Mouse (Mus musculus): ENCODE measurements at regions not wholly inside any gene's neighbourhood (a gene's known extent, or its start where the extent isn't known, plus 50 kb on each side); places are given as distances from the start of the nearest gene placed in this dataset.

DNA sequence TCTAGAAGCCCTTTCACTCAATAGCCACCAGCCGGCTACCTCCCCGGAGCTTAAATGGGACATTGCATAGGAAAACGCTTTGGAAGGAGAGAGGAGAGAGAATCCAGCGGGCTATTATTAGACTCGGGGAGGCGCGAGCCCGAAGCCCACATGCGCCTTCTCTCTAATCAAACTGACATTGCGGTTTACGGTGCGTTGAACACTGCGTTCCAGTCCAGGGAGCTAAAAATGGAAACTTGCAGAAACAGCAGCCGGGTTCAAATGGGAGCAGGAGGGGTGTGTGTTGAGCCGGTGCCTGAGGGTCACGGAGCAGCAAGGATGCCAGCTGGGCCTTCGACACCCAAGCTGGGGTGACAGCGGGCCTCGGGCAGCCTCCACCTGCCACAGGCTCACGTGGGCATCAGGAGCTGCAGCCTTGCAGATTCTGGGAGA is 115.1 kb downstream of the Suds3 start:
- TF ChIP-seq SRF (IDR thresholded peaks at IDR 0.05; ENCODE audit: control insufficient read depth, insufficient read length, low read depth), result no peak
- no peak for TF ChIP-seq TCF12 (IDR thresholded peaks at IDR 0.05; ENCODE audit: insufficient read depth, poor library complexity, severe bottlenecking)

Measured in myocyte (in vitro differentiated cells).